Mouse (Mus musculus) hindbrain, embryonic 11.5 days (tissue): ENCODE data around the gene Hoxd8. TPM values are rescaled to one million over a fixed set of nuclear protein-coding genes. Genes with fewer than 3 reads are reported as not detected.
A peak's percentile ranks its signal among the peaks of the same experiment; 100 is the strongest.

Source experiments
- ATAC-seq: fragments of 200-750 bp; cut with Nextera tagmentation; 2 replicates; pipeline ENCODE4 v1.8.0; 2017; ENCODE audit warnings: mild to moderate bottlenecking, moderate TSS enrichment, moderate library complexity; ENCODE audit not compliant: low FRiP score
- DNase-seq: peaks from one replicate; pipeline ENCODE4 v3.0.0-alpha.2; 2015; ENCODE audit warnings: low spot score
- H3K27ac ChIP-seq: fragments of 300-500 bp; sonication (generic); 2 replicates; pipeline ENCODE4 v1.5.1; 2014; ENCODE audit warnings: mild to moderate bottlenecking, low read depth, low read length
- H3K27me3 ChIP-seq: fragments of 300-500 bp; sonication (generic); 2 replicates; pipeline ENCODE4 v1.6.1; 2014; ENCODE audit warnings: mild to moderate bottlenecking, low read length, moderate library complexity, mixed read lengths; ENCODE audit not compliant: control insufficient read depth, insufficient read depth
- H3K36me3 ChIP-seq: fragments of 300-500 bp; sonication (generic); 2 replicates; pipeline ENCODE4 v1.6.1; 2014; ENCODE audit warnings: mild to moderate bottlenecking, low read length, moderate library complexity, mixed read lengths; ENCODE audit not compliant: control insufficient read depth, insufficient read depth
- H3K4me1 ChIP-seq: fragments of 300-500 bp; sonication (generic); replicated peaks from 2 replicates; pipeline ENCODE4 v1.6.1; 2014; ENCODE audit warnings: low read length, mixed read lengths; ENCODE audit not compliant: control insufficient read depth, insufficient read depth
- H3K4me2 ChIP-seq: fragments of 300-500 bp; sonication (generic); replicated peaks from 2 replicates; pipeline ENCODE4 v1.6.1; 2014; ENCODE audit warnings: mild to moderate bottlenecking, low read depth, low read length
- H3K4me3 ChIP-seq: fragments of 300-500 bp; sonication (generic); 2 replicates; pipeline ENCODE4 v1.5.1; 2014; ENCODE audit warnings: low read depth, low read length
- H3K9ac ChIP-seq: fragments of 300-500 bp; sonication (generic); 2 replicates; pipeline ENCODE4 v1.6.1; 2014; ENCODE audit warnings: low read depth, low read length
- H3K9me3 ChIP-seq: fragments of 300-500 bp; sonication (generic); 2 replicates; pipeline ENCODE4 v1.6.1; 2016; ENCODE audit warnings: low read length; ENCODE audit not compliant: control insufficient read depth
- WGBS: fragments of 180-500 bp; shearing (Covaris S2); extraction: QIAGEN DNeasy Blood & Tissue Kit; methylation state at CpG from one replicate; pipeline ENCODE4 v1.1.7; 2014; 5-methylcytosine and 5-hydroxymethylcytosine counted together
- polyA plus RNA-seq: library from polyadenylated mRNA; unstranded; fragments of >200 nt; fragmentation: Nextera tagmentation; extraction: Ambion mirVana; gene quantifications from 2 replicates; pipeline ENCODE4 v1.2.1, GENCODE M21; 2014

The Hoxd8 gene
- 0.19 and 0.50 TPM in 2 replicates for polyA plus RNA-seq

DNA sequence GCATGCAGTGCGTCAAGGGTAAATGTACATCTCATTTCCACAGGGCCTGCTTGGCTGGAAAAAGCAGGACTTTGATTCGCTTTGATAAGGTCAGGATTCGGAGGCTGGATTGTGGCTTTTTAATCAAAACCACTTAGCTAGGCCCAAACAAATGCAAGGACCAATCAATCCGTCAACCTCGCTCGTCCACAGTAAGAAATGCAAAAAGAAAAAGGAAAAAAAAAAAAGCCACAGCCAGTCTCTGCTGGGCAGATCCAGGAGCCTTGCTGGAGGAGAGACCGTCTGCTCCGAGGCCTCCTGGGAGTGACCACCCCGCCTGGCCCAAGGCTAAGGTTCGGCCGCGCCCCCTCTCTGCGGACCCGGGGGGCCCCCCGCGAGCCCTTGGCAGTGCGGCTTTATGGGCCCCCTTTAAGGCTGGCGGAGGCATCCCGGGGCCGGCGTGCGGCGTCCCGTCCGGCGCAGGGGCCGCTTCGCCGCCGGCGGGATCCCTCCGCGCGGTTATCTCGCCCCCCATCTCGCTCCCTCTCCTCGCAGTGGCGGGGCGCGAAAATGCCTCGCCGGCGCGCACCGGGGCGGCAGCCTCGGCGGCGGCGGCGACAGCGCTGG lies at the start of gene Hoxd8:
Gene Hoxd8 (plus strand): TSS at position 223 of the 606 bp plus-strand sequence.
- peaks cover 89% of the 10 kb centered on the region for H3K27me3 ChIP-seq
- peak; percentile 18; the same call in 1 of the 2 replicates for ATAC-seq
- H3K4me2 ChIP-seq = peak within 1 kb of the TSS; percentile 62
- H3K9me3 ChIP-seq = no peaks in the 10 kb centered on the region
- peak within 1 kb of the TSS; percentile 30 for H3K4me3 ChIP-seq
- H3K4me1 ChIP-seq = peaks cover 3% of the 10 kb centered on the region
- H3K27ac ChIP-seq = no peak within 1 kb of the TSS
- WGBS = under 1% methylated on average over 38 of the region's 52 CpGs
- peak within 1 kb of the TSS; percentile 38; the same call in 1 of the 2 replicates for H3K9ac ChIP-seq
- DNase-seq = no peak
- H3K36me3 ChIP-seq = no peaks in the 10 kb centered on the region

DNA sequence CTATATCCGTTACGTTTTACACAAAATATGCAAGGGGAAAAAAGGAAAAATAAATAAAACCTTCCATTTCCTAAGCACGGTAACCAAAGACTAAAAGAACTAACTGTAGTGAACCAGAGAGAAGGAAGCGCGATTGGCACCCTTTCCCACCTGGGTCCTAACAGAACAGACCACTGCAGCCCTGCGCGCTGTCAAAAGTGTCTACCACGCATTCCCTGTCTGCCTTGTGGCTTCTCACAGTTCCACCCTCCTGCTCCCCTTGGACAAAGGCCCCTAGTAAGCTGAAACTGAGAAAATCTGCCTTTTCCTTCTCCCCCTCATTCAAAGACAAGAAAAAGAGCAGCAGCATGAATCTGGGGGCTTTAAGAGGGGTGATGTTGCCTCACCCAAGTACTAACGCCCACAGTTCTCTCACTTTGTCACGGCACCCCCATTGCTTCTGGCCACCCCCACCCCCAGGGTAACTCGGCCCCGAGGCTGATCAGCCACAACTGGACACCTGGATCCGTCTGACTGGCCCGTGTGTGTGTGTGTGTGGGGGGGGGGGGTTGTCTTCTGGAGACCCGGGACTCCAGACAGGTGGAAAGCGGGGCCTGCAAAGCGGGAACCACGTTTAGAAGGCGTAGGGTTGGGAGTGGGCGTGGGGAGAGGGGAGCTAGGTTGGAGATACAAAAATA lies 49.5 kb upstream of the Hoxd8 start:
- no peak overlapping the region; the same call in 1 of the 2 replicates for H3K4me2 ChIP-seq
- peaks cover 5% of the 10 kb centered on the region; the same call in 1 of the 2 replicates for H3K4me1 ChIP-seq
- no peak overlapping the region for H3K9ac ChIP-seq
- peak overlapping the region; percentile 35; the same call in 1 of the 2 replicates for H3K4me3 ChIP-seq
- no peaks in the 10 kb centered on the region for H3K9me3 ChIP-seq
- peaks cover 83% of the 10 kb centered on the region for H3K27me3 ChIP-seq
- WGBS = 5% methylated on average over 20 of the region's 20 CpGs
- no peak overlapping the region for H3K27ac ChIP-seq
- peak; percentile 58 for DNase-seq
- H3K36me3 ChIP-seq = no peaks in the 10 kb centered on the region
- ATAC-seq = peak; percentile 43; the same call in 1 of the 2 replicates

GRCm38 (mm10) chr2:74655420-74655781 lies 49.0 kb upstream of the Hoxd8 start:
- peak overlapping the region; percentile 42; the same call in 1 of the 2 replicates for H3K27ac ChIP-seq
- DNase-seq (peak; percentile 62), ATAC-seq (no peak)
- H3K27me3 ChIP-seq = peaks cover 83% of the 10 kb centered on the region
- H3K9me3 ChIP-seq = no peaks in the 10 kb centered on the region
- H3K4me1 ChIP-seq = peaks cover 5% of the 10 kb centered on the region; the same call in 1 of the 2 replicates
- WGBS = 2% methylated on average over 26 of the region's 47 CpGs
- H3K4me3 ChIP-seq = peak overlapping the region; percentile 35
- no peak overlapping the region; the same call in 1 of the 2 replicates for H3K9ac ChIP-seq
- peak overlapping the region; percentile 42 for H3K4me2 ChIP-seq
- no peaks in the 10 kb centered on the region for H3K36me3 ChIP-seq

GRCm38 (mm10) chr2:74655821-74656631 lies 48.4 kb upstream of the Hoxd8 start:
- Histone ChIP-seq H3K27ac (peak overlapping the region; percentile 42; the same call in 1 of the 2 replicates), H3K4me3 (peak overlapping the region; percentile 35), H3K36me3 (no peaks in the 10 kb centered on the region), H3K4me2 (peak overlapping the region; percentile 42), H3K27me3 (peaks cover 83% of the 10 kb centered on the region), H3K9me3 (no peaks in the 10 kb centered on the region), H3K9ac (peak overlapping the region; percentile 44), H3K4me1 (peaks cover 5% of the 10 kb centered on the region; the same call in 1 of the 2 replicates)
- ATAC-seq (no peak), DNase-seq (peak; percentile 80)
- WGBS = under 1% methylated on average over 55 of the region's 69 CpGs

- Histone ChIP-seq H3K9me3 (no peaks in the 10 kb centered on the region), H3K27me3 (peaks cover 86% of the 10 kb centered on the region), H3K4me2 (no peak overlapping the region), H3K27ac (0 out of 2 replicates have a peak overlapping the region, but pooled peaks have one; percentile 42), H3K4me3 (peak overlapping the region; percentile 8), H3K36me3 (no peaks in the 10 kb centered on the region), H3K9ac (no peak overlapping the region), H3K4me1 (peaks cover 7% of the 10 kb centered on the region; the same call in 1 of the 2 replicates)
- DNase-seq (peak; percentile 63), ATAC-seq (no peak)
- 3% methylated on average over 4 of the region's 4 CpGs for WGBS
Measured at GRCm38 (mm10) chr2:74656632-74657021, 47.8 kb upstream of the Hoxd8 start.

GRCm38 (mm10) chr2:74657251-74658023 lies 47.0 kb upstream of the Hoxd8 start:
- DNase-seq (peak; percentile 70), ATAC-seq (no peak)
- H3K36me3 ChIP-seq = no peaks in the 10 kb centered on the region
- peak overlapping the region; percentile 28 for H3K4me3 ChIP-seq
- no peak overlapping the region; the same call in 1 of the 2 replicates for H3K4me2 ChIP-seq
- H3K27me3 ChIP-seq = peaks cover 86% of the 10 kb centered on the region
- H3K9ac ChIP-seq = peak overlapping the region; percentile 31; the same call in 1 of the 2 replicates
- H3K27ac ChIP-seq = peak overlapping the region; percentile 58; the same call in 1 of the 2 replicates
- no peaks in the 10 kb centered on the region for H3K9me3 ChIP-seq
- WGBS = 2% methylated on average over 62 of the region's 62 CpGs
- H3K4me1 ChIP-seq = peaks cover 8% of the 10 kb centered on the region; the same call in 1 of the 2 replicates

- no peak overlapping the region for H3K4me2 ChIP-seq
- WGBS = 2% methylated on average over 15 of the region's 15 CpGs
Measured at GRCm38 (mm10) chr2:74658024-74658666, 46.3 kb upstream of the Hoxd8 start.

More at GRCm38 (mm10) chr2:74658024-74658666, 46.3 kb upstream of the Hoxd8 start:
- peak overlapping the region; percentile 58 for H3K27ac ChIP-seq
- peaks cover 91% of the 10 kb centered on the region for H3K27me3 ChIP-seq
- no peaks in the 10 kb centered on the region for H3K9me3 ChIP-seq
- peak overlapping the region; percentile 28 for H3K4me3 ChIP-seq
- H3K9ac ChIP-seq = peak overlapping the region; percentile 49
- no peaks in the 10 kb centered on the region for H3K36me3 ChIP-seq
- DNase-seq (peak; percentile 70), ATAC-seq (no peak)
- peaks cover 8% of the 10 kb centered on the region; the same call in 1 of the 2 replicates for H3K4me1 ChIP-seq
